Mouse (Mus musculus): ENCODE data around the gene Gm20532.
A peak's percentile ranks its signal among the peaks of the same experiment; 100 is the strongest.

Gene Gm20532

DNA sequence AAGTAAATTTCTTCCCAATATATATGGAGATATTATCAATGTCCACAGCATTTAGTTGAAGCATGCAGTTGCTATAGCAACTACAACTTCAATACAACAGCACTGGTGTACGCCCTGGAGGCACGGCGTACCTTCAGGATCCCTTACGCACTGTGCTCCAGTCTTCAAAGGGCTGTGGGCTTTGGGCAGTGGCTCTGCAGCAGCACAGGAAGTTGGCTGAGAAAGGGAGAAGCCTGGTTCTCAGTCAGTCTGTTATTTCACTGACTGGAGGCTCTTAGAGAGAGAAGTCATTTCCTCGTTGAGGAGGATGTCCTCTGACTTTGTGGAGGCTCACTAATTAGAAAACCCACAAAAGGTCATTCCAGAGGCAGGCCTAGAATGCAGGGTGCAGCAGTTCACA is 36.5 kb downstream of the Gm20532 start:
- no peak for DNase-seq (ENCODE audit: low spot score)

GRCm38 (mm10) chr2:26625419-26625818 is 39.0 kb downstream of the Gm20532 start:
- DNase-seq (ENCODE audit: low spot score), result no peak

DNA sequence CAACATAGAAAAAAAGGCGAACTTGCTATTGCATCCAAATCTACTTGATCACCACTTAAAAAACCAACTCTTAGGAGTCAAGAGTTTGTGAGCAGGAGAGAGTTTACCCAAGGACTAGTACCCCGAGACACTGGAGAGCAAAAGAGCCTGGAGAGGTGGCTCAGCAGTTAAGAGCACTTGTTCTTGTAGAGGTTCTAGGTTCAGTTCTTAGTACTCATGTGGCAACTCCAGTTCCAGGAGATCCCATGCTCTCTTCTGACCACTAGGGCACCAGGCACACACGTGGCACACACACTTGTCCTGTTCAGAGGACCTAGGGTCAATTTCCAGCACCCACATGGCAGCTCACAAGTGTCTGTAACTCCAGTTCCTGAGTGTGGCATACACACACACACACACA is 39.6 kb downstream of the Gm20532 start:
- no peak for DNase-seq (ENCODE audit: low spot score)

DNA sequence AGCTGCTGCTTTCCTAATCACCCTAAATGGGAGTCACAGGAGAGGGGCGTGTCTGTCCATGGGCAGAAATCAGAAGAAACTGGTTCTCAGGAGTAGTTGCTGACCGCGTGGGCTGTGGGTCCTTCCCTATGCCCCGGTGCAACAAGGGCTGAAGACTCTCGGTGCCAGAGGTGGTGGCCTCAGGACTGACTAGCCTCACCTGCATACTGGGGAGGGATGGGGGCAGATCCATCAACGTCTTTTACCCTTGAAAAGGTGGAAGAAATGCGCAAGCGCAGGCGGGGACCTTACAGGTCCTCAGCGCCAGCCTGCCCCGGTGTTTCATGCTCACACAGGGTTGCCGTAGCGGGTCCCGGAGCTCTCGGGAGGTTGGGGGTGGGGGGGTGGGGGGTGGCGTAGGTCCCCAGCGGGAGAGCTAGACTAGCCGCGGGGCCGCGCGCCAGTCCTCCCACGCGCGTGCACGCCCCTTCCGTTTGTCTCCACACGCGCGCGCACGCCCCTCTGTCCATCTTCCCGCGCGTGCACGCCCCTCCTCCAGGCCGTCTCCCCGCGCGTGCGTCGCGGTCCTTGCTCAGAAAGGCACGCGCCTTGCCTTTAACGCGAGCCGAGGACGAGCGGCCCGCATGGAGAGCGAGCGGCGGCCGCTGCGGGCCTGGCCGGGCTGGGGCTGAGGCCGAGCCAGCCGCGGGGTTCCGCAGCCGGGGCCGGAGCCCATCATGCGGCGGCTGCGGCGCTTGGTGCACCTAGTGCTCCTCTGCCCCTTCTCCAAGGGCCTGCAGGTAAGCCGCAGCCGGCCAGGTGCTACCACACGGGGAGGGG is 41.7 kb downstream of the Gm20532 start, which contains the start of gene Fam69b:
Fam69b (plus strand) TSS at position 537 of the 819 bp plus-strand sequence.
- no peak for DNase-seq (ENCODE audit: low spot score)

GRCm38 (mm10) chr2:26628792-26629437 is 42.5 kb downstream of the Gm20532 start:
- no peak for DNase-seq (ENCODE audit: low spot score)

DNA sequence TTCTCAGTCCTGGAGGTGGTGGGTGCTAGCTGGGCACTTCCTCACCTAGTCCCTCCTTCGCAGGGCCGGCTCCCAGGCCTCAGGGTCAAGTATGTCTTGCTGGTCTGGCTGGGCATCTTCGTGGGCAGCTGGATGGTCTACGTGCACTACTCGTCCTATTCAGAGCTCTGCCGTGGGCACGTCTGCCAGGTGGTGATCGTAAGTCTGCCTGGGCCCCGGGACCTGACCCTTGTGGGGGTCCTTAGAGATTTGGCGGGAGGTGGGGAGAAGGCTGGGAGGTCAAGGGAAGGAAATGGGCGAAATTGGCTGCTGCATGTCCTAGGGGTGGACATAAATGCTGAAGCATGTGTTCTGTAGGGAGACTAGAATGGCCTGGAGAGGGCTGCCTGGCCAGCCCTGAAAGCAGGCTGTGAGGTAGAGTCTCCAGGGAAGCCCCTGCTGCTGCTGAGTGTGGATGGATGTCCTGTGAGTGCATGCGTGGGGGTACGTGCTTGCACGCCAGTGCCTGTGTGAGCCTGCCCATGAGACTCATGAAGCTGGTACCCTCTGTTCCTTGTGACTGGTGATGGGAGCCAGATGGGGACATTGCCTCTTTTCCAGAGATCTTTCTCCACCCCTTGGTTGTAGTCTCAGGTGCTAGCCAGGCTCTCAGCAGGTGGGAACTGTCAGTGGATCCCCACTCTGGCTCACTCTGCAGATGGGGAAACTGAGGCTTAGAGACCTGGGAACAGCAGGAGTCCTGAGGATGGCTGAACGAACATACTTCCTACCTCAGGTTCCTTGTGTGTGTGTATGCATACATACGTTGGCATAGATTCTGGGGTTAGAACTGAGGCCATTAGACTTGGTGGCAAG is 46.3 kb downstream of the Gm20532 start:
- no peak for DNase-seq (ENCODE audit: low spot score)

DNA sequence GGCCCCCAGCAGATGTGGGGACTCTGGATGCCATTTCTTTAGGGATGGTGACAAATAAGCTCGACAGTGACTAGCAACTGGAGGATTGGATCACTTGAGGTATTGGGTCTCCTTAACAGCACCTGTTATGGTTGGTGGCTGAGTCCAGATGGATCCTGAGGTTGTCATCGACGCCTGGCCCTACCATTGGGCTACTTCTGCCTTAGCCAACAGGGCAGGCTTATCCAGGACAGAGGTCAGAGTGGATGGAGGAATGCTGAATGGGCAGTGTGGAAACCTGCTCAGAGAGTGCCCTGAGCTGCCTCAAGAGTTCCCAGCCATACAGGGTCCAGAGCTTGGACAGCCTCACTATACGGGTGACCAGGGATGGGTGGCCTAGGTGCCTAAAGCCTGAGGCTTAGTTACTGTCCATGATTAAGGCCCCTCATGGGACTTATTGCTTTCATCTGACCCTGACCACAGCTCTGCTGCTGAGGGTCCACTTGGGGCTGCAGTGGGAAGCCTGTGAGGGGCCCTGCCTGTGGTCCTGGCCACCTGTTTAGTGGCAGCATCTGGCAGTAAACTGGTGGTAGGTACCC is 47.6 kb downstream of the Gm20532 start:
- no peak for DNase-seq (ENCODE audit: low spot score)

- DNase-seq (ENCODE audit: low spot score), result no peak
These were observed 48.4 kb downstream of the Gm20532 start for GRCm38 (mm10) chr2:26634629-26635488.

GRCm38 (mm10) chr2:26635489-26636324 is 49.3 kb downstream of the Gm20532 start:
- DNase-seq (ENCODE audit: low spot score), result no peak

GRCm38 (mm10) chr2:26636325-26636635 is 49.8 kb downstream of the Gm20532 start:
- no peak for DNase-seq (ENCODE audit: low spot score)

DNA sequence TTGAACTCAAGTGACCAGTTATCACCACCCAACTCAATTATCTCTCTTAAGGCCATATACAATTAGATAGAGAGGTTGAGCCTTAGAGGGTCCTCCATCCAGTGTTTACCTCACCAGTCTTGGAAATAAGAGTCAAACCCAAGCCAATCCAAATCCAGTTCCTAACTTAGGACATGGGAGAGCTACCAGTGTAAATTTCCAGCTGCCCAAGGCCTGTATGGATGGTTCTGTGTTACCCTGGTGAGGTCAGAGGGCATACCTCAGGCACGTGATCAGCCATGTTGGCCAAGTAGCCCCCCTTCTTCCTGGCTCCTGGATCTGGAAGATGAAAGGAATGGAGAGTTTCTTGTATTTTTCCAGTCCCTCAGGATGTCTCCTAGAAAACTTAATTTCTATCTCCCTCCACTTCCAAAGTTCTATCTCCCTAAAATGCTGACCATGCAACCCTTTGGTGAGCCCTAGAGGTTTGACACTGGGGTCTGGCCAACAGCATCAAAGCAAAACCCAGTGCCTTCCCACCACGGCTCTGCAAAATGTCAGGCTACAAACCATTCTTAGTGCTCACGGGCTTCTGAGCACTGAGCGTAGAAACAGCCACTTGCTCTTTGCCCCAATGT is 51.0 kb downstream of the Gm20532 start:
- no peak for DNase-seq (ENCODE audit: low spot score)

DNA sequence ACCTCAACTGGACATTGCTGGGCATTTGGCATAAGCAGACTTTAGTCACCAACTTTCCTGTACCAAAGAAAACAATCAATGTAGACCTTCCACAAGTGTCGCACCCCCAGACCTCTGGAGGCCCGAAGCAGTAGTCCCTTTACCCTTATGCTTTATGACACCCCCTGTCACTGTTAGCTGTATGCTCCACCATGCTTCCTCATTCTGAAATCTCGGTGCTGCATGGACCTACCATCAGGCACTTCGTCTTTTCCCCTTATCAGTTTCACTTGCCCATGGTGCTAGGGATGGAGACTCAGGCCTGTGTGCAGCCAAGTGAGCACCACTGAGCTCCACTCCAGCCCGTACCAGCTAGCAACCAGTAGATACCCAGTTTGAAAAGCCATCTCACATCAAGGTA is 51.6 kb downstream of the Gm20532 start:
- no peak for DNase-seq (ENCODE audit: low spot score)

DNA sequence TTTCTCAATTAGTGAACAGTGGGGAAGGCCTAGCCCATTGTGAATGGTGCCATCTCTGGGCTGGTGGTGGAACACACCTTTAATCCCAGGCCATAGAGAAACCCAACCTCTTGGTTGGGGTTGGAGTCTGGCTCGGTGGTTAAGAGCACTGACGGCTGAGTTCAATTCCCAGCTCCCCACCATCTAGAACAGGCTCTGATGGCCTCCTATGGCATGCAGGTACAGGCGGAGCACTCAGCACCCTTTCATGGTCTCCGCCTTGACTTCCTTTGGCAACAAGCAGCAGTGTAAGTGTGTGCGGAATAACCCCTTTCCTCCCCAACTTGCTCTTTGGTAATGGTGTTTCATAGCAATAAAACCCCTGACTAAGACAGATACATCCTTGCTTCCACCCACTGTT is 52.1 kb downstream of the Gm20532 start:
- DNase-seq (ENCODE audit: low spot score), result no peak

DNA sequence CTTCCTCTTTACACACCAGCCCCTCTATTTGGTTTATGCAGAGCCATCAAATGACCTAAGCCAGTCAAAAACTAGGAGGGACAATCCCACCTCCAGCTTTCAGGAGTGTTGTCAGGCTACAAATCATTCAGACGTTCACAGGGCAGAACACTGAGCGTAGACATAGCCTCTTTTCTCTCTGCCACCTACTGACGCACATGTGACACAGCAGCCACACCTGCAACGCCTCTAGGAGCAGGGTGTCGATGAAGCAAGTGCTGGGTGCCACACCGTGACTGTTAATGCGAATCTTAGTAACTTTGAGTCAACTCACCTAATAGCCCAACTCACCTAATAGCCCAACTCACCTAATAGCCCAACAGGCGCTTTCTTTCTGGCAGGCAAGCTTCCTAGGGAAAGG is 52.6 kb downstream of the Gm20532 start:
- DNase-seq (ENCODE audit: low spot score), result no peak

GRCm38 (mm10) chr2:26639838-26640830 is 53.7 kb downstream of the Gm20532 start:
- peak; percentile 97 for DNase-seq (ENCODE audit: low spot score)

DNA sequence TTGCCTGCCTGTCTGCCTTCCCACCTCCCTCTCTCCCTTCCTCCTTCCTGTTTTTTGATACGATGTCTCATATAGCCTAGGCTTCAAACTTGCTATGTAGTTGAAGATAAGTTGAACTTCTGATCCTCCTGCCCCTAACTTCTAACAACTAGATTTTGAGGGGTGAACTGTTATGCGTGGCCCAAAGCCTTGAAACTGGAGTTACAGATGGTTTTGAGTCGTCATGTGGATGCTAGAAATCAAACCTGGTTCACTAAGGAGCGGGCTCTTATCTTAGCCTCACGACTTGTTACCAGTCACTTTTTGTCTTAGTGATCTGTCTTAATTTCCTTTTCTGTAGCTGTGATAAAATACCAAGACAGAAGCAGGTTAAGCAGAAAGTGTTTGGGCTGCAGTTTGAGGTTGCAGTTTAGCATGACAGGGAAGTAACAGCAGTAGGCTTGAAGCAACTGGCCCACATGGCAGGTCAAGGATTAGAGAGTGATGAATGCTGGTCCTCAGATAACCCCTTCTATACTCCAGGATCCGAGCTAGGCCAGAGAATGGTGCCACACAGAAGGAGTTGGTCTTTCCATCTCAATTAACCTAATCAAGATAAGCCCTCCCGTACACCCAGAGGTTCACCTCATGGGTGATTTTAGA is 54.7 kb downstream of the Gm20532 start:
- no peak for DNase-seq (ENCODE audit: low spot score)

GRCm38 (mm10) chr2:26643942-26644341 is 57.5 kb downstream of the Gm20532 start:
- DNase-seq (ENCODE audit: low spot score), result no peak

DNA sequence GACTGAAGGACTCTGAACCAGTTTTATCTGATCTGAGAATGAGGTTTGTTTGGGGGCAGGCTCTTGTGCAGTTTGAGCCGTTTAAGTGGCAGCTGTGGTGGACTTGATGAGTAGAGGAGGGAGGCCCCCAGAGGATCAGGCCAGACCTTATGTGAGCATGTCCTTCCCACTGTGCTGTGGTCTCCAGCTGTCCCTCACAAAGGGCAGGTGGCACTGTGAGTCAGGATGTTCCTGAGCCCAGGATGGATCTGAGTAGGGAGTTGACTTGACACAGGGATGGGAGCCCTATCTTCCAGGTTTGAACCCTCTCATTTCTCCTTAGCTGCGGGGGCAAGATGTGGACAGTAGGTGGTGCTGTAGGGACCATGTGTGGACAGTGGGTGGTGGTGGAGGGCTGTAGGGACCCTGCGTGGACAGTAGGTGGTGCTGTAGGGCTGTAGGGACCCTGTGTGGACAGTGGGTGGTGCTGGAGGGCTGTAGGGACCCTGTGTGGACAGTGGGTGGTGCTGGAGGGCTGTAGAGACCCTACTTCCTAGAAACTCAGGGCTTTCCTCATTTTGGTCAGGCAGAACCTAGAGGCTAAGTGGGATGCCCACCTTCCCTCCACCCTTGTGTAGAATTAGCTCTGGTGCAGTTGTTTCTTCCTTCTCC is 60.3 kb downstream of the Gm20532 start:
- no peak for DNase-seq (ENCODE audit: low spot score)
